Mouse (Mus musculus) midbrain, embryonic 11.5 days (tissue): Measurements from ENCODE around the gene Celsr1. TPM values are rescaled to one million over a fixed set of nuclear protein-coding genes. Genes with fewer than 3 reads are reported as not detected.

ENCODE experiments used
- ATAC-seq: fragments of 200-750 bp; cut with Nextera tagmentation; 2 replicates; pipeline ENCODE4 v1.8.0; 2017; ENCODE audit warnings: moderate TSS enrichment, moderate library complexity; ENCODE audit not compliant: low FRiP score
- DNase-seq: peaks from one replicate; pipeline ENCODE4 v3.0.0; 2015; ENCODE audit warnings: low spot score; ENCODE audit errors: missing footprints
- H3K27ac ChIP-seq: fragments of 300-500 bp; sonication (generic); 2 replicates; pipeline ENCODE4 v1.5.1; 2014; ENCODE audit warnings: low read depth, low read length
- H3K27me3 ChIP-seq: fragments of 300-500 bp; sonication (generic); 2 replicates; pipeline ENCODE4 v1.6.1; 2014; ENCODE audit warnings: mild to moderate bottlenecking, low read length, moderate library complexity, mixed read lengths; ENCODE audit not compliant: control insufficient read depth, insufficient read depth
- H3K36me3 ChIP-seq: fragments of 300-500 bp; sonication (generic); 2 replicates; pipeline ENCODE4 v1.6.1; 2014; ENCODE audit warnings: mild to moderate bottlenecking, low read length, moderate library complexity, mixed read lengths; ENCODE audit not compliant: control insufficient read depth, insufficient read depth
- H3K4me1 ChIP-seq: fragments of 300-500 bp; sonication (generic); 2 replicates; pipeline ENCODE4 v1.6.1; 2014; ENCODE audit warnings: low read length; ENCODE audit not compliant: control insufficient read depth, insufficient read depth
- H3K4me2 ChIP-seq: fragments of 300-500 bp; sonication (generic); 2 replicates; pipeline ENCODE4 v1.6.1; 2014; ENCODE audit warnings: mild to moderate bottlenecking, moderate library complexity
- H3K4me3 ChIP-seq: fragments of 300-500 bp; sonication (generic); 2 replicates; pipeline ENCODE4 v1.5.1; 2014; ENCODE audit warnings: low read depth, low read length
- H3K9ac ChIP-seq: fragments of 300-500 bp; sonication (generic); 2 replicates; pipeline ENCODE4 v1.6.1; 2014; ENCODE audit warnings: low read length
- H3K9me3 ChIP-seq: fragments of 300-500 bp; sonication (generic); 2 replicates; pipeline ENCODE4 v1.6.1; 2016; ENCODE audit warnings: low read length; ENCODE audit not compliant: control insufficient read depth
- WGBS: fragments of 180-500 bp; shearing (Covaris S2); extraction: QIAGEN DNeasy Blood & Tissue Kit; methylation state at CpG from one replicate; pipeline ENCODE4 v1.1.7; 2014; 5-methylcytosine and 5-hydroxymethylcytosine counted together
- polyA plus RNA-seq: library from polyadenylated mRNA; unstranded; fragments of >200 nt; fragmentation: Nextera tagmentation; extraction: Ambion mirVana; gene quantifications from 2 replicates; pipeline ENCODE4 v1.2.1, GENCODE M21; 2014

Celsr1 gene
- polyA plus RNA-seq, 1 experiment from 2014 or later, result 4.9 TPM

GRCm38 (mm10) chr15:85986170-85986569, 47.4 kb downstream of the Celsr1 start:
- Histone ChIP-seq H3K27ac (no peak overlapping the region), H3K4me3 (no peak overlapping the region), H3K4me1 (peaks cover 17% of the 10 kb centered on the region), H3K27me3 (no peaks in the 10 kb centered on the region), H3K4me2 (no peak overlapping the region), H3K9ac (no peak overlapping the region), H3K36me3 (no peaks in the 10 kb centered on the region), H3K9me3 (no peaks in the 10 kb centered on the region)
- 90% methylated on average over 4 of the region's 4 CpGs for WGBS
- DNase-seq, result no peak
- ATAC-seq, result no peak

DNA sequence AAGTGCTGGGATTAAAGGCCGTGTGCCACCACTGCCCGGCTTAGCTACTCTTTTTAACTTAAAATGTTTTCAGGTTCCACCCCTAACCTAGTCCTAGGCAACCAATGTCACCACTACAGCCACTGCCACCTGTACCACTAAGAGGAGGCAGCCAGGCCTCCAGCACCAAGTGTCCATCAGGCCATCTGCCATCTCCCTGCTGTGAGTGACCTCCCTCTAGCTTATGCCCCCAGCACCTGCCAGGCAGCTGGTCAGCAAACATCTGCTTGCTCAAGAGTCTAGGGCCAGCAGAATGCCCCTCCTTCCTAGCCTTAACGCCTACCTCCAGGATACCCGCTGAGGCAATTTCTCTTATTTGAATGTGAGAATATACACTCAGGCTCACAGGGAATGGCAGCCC, 48.0 kb downstream of the Celsr1 start:
- no peak for ATAC-seq
- 74% methylated on average over 4 of the region's 4 CpGs for WGBS
- no peak overlapping the region for H3K27ac ChIP-seq
- H3K9me3 ChIP-seq, result no peaks in the 10 kb centered on the region
- DNase-seq, result no peak
- H3K4me1 ChIP-seq, result peaks cover 17% of the 10 kb centered on the region
- no peaks in the 10 kb centered on the region for H3K36me3 ChIP-seq
- H3K4me2 ChIP-seq, result no peak overlapping the region
- H3K9ac ChIP-seq, result no peak overlapping the region
- no peaks in the 10 kb centered on the region for H3K27me3 ChIP-seq
- H3K4me3 ChIP-seq, result no peak overlapping the region

DNA sequence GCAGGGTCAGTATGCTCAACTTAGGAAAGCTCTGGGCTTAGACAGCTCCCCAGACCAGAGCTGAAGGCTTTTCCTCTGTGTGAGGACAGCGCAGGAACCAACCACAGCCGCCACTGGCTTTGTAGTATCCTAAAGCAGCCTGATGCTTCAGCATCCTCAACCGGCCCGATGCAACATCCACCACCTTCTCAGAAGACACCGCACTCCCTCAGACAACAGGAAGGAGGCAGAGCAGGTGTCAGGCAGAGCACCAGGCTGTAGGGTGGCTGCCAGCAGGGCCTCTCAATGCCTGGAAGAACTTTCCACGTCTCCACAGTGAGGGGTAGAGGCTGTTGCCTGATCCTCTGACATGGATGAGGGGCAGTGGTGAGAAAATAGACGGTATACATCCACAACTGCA, 50.4 kb downstream of the Celsr1 start:
- 89% methylated on average over 7 of the region's 7 CpGs for WGBS
- Histone ChIP-seq H3K27me3 (no peaks in the 10 kb centered on the region), H3K4me1 (peaks cover 17% of the 10 kb centered on the region), H3K9me3 (no peaks in the 10 kb centered on the region), H3K36me3 (0 out of 2 replicates have a peak, but pooled peaks cover 4% of the 10 kb centered on the region), H3K9ac (no peak overlapping the region), H3K27ac (no peak overlapping the region), H3K4me3 (no peak overlapping the region), H3K4me2 (no peak overlapping the region)
- DNase-seq (no peak), ATAC-seq (no peak)

- whole genome bisulfite sequencing, result 88% methylated on average over 3 of the region's 3 CpGs
Measured at GRCm38 (mm10) chr15:85982416-85982775, 51.2 kb downstream of the Celsr1 start.

GRCm38 (mm10) chr15:85981768-85982415, 51.7 kb downstream of the Celsr1 start:
- Histone ChIP-seq H3K27ac (no peak overlapping the region), H3K27me3 (no peaks in the 10 kb centered on the region), H3K9me3 (no peaks in the 10 kb centered on the region), H3K4me2 (no peak overlapping the region), H3K36me3 (0 out of 2 replicates have a peak, but pooled peaks cover 4% of the 10 kb centered on the region), H3K4me1 (peaks cover 17% of the 10 kb centered on the region), H3K4me3 (no peak overlapping the region), H3K9ac (no peak overlapping the region)
- no peak for ATAC-seq
- DNase-seq, result no peak
- 60% methylated on average over 11 of the region's 11 CpGs for WGBS

More at GRCm38 (mm10) chr15:85982416-85982775, 51.2 kb downstream of the Celsr1 start:
- H3K9me3 ChIP-seq, result no peaks in the 10 kb centered on the region
- H3K36me3 ChIP-seq, result 0 out of 2 replicates have a peak, but pooled peaks cover 4% of the 10 kb centered on the region
- peaks cover 17% of the 10 kb centered on the region for H3K4me1 ChIP-seq
- DNase-seq (no peak), ATAC-seq (no peak)
- H3K4me2 ChIP-seq, result no peak overlapping the region
- H3K27me3 ChIP-seq, result no peaks in the 10 kb centered on the region
- no peak overlapping the region for H3K9ac ChIP-seq
- no peak overlapping the region for H3K27ac ChIP-seq
- H3K4me3 ChIP-seq, result no peak overlapping the region

DNA sequence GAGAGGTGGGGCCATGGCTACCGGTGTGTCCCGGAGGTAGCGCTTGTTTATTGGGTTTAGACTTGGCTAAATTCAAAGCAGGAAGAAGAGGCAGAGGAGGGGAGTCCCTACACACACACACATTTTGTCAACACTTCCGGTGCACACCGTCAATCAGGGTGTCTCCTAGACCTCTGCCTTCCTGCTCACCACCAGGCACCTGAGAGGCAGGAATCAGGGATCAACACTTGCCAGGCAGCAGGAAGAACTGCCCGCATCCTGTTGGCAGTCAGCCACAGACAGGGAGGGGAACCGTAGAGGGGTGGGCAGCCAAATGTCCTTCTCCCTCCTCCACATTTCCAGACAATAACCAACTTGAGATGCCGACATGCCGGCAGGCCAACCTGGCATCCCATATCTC, 56.5 kb downstream of the Celsr1 start:
- Histone ChIP-seq H3K27me3 (no peaks in the 10 kb centered on the region), H3K27ac (no peak overlapping the region), H3K4me3 (no peak overlapping the region), H3K36me3 (0 out of 2 replicates have a peak, but pooled peaks cover 4% of the 10 kb centered on the region), H3K9me3 (no peaks in the 10 kb centered on the region), H3K9ac (no peak overlapping the region), H3K4me2 (no peak overlapping the region), H3K4me1 (peaks cover 12% of the 10 kb centered on the region)
- WGBS, result 95% methylated on average over 9 of the region's 9 CpGs
- DNase-seq (no peak), ATAC-seq (no peak)

DNA sequence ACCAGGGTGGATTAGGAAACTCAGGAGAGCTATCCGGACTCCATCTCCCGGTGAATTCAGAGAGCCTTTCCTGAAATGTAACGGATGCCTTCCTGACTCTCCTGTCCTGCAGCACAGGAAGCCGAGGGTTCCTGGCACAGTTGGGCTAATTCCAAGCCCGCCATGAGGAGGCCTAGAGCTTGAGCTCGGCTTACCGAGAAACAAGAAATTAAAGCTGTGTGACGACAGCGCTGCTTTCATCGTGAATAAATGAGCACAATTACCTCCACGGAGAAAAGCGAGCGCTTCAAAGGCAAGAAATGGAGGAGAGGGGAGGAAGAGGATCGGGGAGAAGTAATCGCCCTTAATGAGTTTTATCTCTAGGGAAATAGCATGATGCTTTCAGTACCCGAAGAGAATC, 57.8 kb downstream of the Celsr1 start:
- H3K9ac ChIP-seq, result no peak overlapping the region

GRCm38 (mm10) chr15:85971596-85971995, 62.0 kb downstream of the Celsr1 start:
- H3K9me3 ChIP-seq, result no peaks in the 10 kb centered on the region
- H3K4me1 ChIP-seq, result peaks cover 20% of the 10 kb centered on the region
- no peaks in the 10 kb centered on the region for H3K36me3 ChIP-seq
- no peak overlapping the region for H3K9ac ChIP-seq
- no peaks in the 10 kb centered on the region for H3K27me3 ChIP-seq
- WGBS, result 28% methylated on average over 5 of the region's 5 CpGs
- no peak overlapping the region for H3K4me3 ChIP-seq
- H3K27ac ChIP-seq, result no peak overlapping the region
- H3K4me2 ChIP-seq, result no peak overlapping the region
- DNase-seq (no peak), ATAC-seq (no peak)

More for the DNA sequence above, 57.8 kb downstream of the Celsr1 start:
- H3K4me3 ChIP-seq, result no peak overlapping the region
- H3K27ac ChIP-seq, result no peak overlapping the region
- no peak for ATAC-seq
- no peak overlapping the region for H3K4me2 ChIP-seq
- H3K27me3 ChIP-seq, result no peaks in the 10 kb centered on the region
- H3K36me3 ChIP-seq, result 0 out of 2 replicates have a peak, but pooled peaks cover 4% of the 10 kb centered on the region
- DNase-seq, result no peak
- no peaks in the 10 kb centered on the region for H3K9me3 ChIP-seq
- peaks cover 18% of the 10 kb centered on the region for H3K4me1 ChIP-seq
- WGBS, result 55% methylated on average over 16 of the region's 16 CpGs

- no peak overlapping the region for H3K27ac ChIP-seq
Measured at GRCm38 (mm10) chr15:85970441-85970840, 63.1 kb downstream of the Celsr1 start.

More at GRCm38 (mm10) chr15:85970441-85970840, 63.1 kb downstream of the Celsr1 start:
- DNase-seq (no peak), ATAC-seq (no peak)
- no peaks in the 10 kb centered on the region for H3K9me3 ChIP-seq
- no peak overlapping the region for H3K4me3 ChIP-seq
- no peaks in the 10 kb centered on the region for H3K27me3 ChIP-seq
- no peak overlapping the region for H3K4me2 ChIP-seq
- WGBS, result 78% methylated on average over 8 of the region's 8 CpGs
- H3K4me1 ChIP-seq, result peaks cover 22% of the 10 kb centered on the region
- H3K9ac ChIP-seq, result no peak overlapping the region
- H3K36me3 ChIP-seq, result no peaks in the 10 kb centered on the region
